Mouse (Mus musculus): ENCODE measurements around the gene Trmt44.

- TF ChIP-seq EP300 (IDR thresholded peaks at IDR 0.05; ENCODE audit: insufficient read depth, low read depth, low read length) (no peak), POLR2A (IDR thresholded peaks at IDR 0.05; ENCODE audit: insufficient read depth, low read length) (no peak)
Observed at GRCm38 (mm10) chr5:35538022-35538421, 36.8 kb downstream of the Trmt44 start.

Data from ES-Bruce4 (cell line).